Mouse (Mus musculus) 416B (cell line): ENCODE measurements at regions not wholly inside any gene's neighbourhood (a gene's known extent, or its start where the extent isn't known, plus 50 kb on each side); places are given as distances from the start of the nearest gene placed in this dataset.
"Not testable (repeated sequence)": the region's sequence is repeated elsewhere in the genome, so short reads cannot be mapped to it uniquely, and the experiment has no call there.

Experiments
- DNase-seq: peaks from one replicate; pipeline ENCODE4 v3.0.0; 2011; ENCODE audit warnings: low read depth

GRCm38 (mm10) chrX:19341231-19342007, 139.7 kb downstream of the Tex13c3 start:
- DNase-seq = not testable (repeated sequence)

- no peak for DNase-seq
These were observed 167.8 kb downstream of the Tex13c3 start for GRCm38 (mm10) chrX:19313286-19313685.

DNA sequence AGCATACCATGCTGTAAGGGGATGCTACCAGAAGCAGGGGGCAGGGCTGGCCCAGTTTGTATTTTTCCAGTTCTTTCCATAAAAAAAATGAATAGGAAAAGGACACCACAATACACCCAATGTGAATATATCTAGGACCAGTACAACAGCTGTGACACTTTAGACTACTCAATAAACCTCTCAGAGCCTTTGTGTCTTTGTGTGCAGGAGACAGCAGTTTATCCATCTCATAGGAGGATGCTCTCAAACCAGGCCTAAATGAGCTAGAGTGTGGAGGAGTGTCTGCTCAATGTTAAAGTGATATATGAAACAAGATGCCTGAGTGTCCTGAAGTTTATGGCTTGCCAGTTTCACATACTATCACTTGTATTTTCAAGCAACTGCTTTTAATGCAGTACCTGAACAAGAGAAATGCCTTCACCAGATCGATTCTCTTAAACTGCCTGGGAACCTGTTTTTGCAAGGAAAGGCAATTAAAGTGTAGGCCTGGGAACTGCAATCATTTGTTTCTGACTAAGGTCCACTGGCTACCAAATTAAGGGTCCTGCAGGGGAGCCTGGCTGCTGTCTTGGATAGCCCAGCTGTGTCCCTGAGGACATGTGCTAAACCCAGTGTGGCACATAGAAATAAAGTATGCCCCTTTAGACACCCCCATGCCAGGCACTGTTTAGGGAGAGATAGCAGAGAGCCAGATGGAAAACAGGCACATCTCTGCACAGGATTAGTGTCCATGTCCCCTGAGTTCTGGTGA, 169.1 kb downstream of the Tex13c3 start:
- DNase-seq = no peak

DNA sequence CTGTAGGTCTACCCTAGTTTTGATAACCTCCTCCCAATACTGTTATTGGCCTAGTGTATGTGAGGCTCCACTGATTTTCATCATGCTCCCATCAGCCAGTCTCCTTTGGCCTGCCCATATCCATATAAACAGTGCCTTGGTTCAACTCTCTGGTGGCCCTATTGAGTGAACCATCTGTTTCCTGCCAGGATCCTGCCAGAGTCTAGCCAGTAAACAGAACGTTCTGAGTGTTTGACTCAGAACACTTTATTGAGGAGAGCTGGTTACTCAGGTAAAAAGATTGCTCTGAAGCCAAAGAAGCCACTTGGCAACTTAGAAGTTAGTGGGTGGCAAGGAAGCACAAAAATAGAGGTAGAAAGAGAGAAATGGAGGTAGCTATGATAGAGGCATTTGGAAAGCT, 169.7 kb downstream of the Tex13c3 start:
- no peak for DNase-seq

DNA sequence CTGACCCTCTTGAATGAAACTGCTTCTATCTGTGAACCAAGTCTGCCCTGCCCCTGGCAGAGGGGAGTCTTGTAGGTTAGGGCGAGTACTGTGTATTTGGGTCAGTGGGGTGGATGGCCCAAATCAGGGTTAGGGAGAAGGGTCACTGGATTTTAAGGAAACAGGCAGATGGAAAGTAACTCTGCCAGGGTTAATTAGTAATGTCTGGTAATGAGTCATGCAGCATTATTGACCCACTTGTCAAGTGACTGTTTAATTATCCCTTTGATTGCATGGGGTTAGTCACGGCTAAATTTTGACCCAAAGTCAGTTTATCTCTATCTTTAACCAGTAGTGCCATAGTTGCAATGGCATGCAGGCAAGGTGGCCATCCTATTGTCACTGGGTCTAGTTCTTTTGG, 192.9 kb downstream of the Tex13c3 start:
- no peak for DNase-seq

DNA sequence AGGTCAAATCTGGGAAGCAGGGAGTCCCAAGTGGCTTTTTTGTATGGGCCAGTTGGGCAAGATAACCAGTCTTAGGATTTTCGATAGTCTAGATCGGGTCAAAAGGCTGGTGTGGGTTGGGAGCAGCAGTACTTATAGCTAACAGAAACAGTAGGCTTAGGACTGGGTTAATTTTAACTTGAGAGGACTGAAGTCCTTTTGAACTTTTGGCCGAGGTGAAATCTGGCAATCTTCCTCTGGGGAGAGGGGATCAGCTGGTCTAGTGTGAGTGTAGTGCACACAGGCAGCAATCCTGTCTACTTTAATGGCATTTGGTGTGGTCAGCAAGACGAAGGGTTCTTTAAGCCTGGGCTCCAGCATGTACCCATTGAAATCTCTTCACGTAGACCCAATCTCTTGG, 194.7 kb downstream of the Tex13c3 start:
- DNase-seq = no peak

DNA sequence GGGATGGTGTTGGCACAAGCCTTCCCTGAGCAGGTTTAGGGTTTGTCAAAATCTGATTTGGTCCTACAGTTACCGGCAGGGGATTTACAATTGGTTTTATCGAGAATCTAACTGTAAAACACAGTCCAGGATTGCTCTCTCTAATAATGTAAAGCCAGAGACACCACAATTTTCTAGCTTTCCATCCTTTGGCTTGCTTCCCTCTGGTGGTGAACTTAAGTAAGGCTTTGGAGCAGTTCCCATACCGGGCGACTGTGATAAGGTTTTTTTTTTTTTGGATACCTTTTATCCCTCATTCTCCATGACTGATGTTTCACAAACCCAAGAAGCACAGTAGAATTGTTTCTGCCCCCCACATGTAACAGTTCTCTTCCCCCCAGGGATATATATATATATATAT, 195.3 kb downstream of the Tex13c3 start:
- peak; percentile 57 for DNase-seq

- DNase-seq = peak; percentile 9
These were observed 198.0 kb downstream of the Tex13c3 start for GRCm38 (mm10) chrX:19283078-19283477.

GRCm38 (mm10) chrX:19264237-19264636, 216.9 kb downstream of the Tex13c3 start:
- no peak for DNase-seq

GRCm38 (mm10) chrX:19246777-19247619, 234.1 kb downstream of the Tex13c3 start:
- no peak for DNase-seq

- peak; percentile 79 for DNase-seq
These were observed 243.3 kb downstream of the Tex13c3 start for GRCm38 (mm10) chrX:19237738-19238261.

GRCm38 (mm10) chrX:19237048-19237737, 243.9 kb downstream of the Tex13c3 start:
- DNase-seq = peak; percentile 61

DNA sequence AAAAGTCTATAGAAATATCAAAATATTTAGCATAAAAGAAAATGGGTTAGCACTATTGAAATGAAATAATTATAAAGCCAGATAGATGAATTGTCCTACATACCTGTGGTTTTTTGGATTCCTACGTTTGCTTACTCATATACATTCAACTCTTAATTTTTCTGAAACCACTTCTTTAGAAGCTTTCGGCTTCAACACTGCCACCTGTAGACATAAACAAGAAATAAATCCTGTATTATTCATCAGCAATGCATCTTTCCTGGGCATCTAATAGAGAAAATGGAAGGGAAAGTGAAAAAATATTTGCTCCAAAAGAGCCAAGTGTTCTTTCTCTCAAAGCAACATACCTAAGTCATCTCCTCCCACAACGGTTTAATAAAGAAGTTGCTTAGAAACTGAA, 245.7 kb downstream of the Tex13c3 start:
- peak; percentile 66 for DNase-seq

- DNase-seq = peak; percentile 25
These were observed 249.3 kb downstream of the Tex13c3 start for GRCm38 (mm10) chrX:19231823-19232222.

DNA sequence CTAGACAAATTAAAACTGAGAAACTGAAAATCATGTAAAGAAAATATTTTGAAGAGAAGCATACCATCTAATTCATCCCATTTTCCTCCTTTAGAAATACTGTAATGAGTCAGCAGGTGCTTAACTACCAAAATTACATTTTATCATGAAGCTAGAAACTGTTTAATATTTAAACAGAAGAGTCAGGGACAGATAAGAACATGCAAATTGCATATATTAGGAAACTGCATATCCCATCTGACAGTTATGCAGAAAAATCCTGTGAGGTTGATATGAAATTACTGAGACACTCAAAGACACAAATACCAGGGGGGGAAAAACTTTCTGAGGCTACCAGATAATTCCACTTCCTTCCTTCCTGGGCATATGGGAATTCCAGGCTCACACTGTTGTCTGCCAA, 257.8 kb downstream of the Tex13c3 start:
- DNase-seq = no peak

DNA sequence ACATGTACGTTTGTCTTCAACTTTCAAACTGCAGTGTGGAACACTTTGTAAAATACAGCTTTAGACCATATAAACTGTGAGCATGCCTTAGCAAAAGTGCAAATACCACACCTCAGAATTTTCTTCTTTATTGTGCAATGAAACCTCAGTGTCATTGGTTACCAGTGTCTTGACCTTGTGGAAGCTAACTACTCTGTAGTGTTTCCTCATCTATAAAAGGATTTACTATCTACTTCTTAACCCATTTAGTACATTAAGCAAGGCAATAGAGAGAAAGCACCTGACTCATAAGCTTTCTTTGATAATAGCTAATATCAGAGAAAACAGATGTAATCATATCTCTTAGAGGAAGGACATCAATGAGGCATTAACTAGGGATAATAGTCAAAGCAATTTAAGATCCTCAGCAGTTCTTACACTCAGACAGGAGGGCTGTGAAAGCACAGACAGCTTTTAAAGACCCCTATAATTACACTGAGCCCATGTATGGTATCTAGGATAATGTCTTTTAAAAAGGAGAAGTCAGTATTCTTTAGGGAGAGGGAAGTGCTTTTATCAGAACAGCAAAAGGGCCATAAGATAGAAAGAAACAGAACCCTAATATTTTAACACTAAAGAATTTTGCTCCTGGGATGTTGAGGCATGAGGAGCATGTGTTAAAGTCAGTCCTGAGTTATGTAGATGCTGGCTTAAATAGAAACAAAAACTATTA, 260.2 kb downstream of the Tex13c3 start:
- DNase-seq = no peak

- peak; percentile 36 for DNase-seq
These were observed 261.4 kb downstream of the Tex13c3 start for GRCm38 (mm10) chrX:19219727-19220126.

DNA sequence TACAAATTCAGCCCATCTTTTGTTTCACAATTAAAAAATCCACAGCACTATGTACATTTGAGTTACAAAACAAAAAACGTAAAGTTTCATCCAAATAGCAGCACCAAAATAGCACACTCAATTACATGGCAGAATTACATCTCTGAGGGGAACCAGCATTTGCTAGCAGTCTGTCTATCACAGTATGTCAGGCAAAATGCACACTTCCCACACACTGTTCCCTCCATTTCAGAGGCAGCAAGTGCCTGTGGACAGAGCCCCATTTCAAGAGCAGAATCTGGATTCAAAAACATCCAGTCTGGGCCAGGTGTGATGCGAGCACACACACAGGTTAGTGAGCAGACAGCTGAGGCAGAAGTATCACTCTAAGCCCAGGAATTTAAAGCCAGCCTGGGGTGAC, 261.8 kb downstream of the Tex13c3 start:
- DNase-seq = no peak

- peak; percentile 44 for DNase-seq
These were observed 274.7 kb downstream of the Tex13c3 start for GRCm38 (mm10) chrX:19206420-19206819.

DNA sequence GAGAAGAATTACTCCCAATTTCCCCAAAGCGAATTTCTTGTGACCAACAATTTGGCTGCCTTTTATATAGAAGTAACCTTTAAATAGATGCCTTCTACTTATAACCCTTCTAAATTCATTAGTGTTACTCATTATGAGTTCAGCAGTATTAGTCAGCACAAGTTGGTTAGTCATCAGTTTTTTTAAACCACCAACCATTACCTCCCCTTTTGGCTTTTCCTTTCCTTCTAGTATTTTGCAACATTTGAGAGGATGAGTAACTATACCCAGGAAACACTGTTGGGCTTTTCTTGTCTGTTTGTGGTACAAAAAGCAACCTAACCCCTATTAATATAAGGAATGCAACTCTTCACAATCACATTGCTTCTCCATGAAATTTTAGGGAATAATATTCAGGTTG, 278.6 kb downstream of the Tex13c3 start:
- DNase-seq = peak; percentile 80

GRCm38 (mm10) chrX:19201383-19201782, 279.7 kb downstream of the Tex13c3 start:
- DNase-seq = peak; percentile 28
